Mouse (Mus musculus): Measurements from ENCODE around the gene Il2rb.

GRCm38 (mm10) chr15:78450419-78450768 lies 44.7 kb downstream of the Il2rb start:
- TF ChIP-seq POLR2A (IDR thresholded peaks at IDR 0.05; ENCODE audit: low read depth, low read length) (no peak), CTCF (IDR thresholded peaks at IDR 0.05; ENCODE audit: extremely low read depth, insufficient read depth, insufficient read length, insufficient replicate concordance) (no peak)
